Mouse (Mus musculus) left cerebral cortex, adult 2 months (tissue): ENCODE measurements around the gene Hoxa9. TPM values are rescaled to one million over a fixed set of nuclear protein-coding genes. Genes with fewer than 3 reads are reported as not detected.

ENCODE experiments used
- DNase-seq, 2 experiments: peaks; one replicate each; pipeline ENCODE4 v3.0.0; 2021 to 2022; ENCODE audit warnings: low spot score in 2 of 2, mixed read lengths in 1 of 2; ENCODE audit errors: extremely low spot score in 1 of 2
- H3K27ac ChIP-seq: fragments of 200-600 bp; 2 replicates; pipeline ENCODE4 v1.8.1; 2022
- H3K4me3 ChIP-seq: fragments of 200-600 bp; 2 replicates; pipeline ENCODE4 v1.8.1; 2022
- CTCF ChIP-seq: fragments of 200-600 bp; IDR thresholded peaks from 2 replicates; pipeline ENCODE4 v1.8.1; 2022; ENCODE audit warnings: antibody characterized with exemption, mild to moderate bottlenecking, moderate library complexity
- intact Hi-C: fragments of 180-260 bp; cut with DNase I; formaldehyde crosslinking; loops from one replicate; pipeline ENCODE4 v1.15.1; 2025
- total RNA-seq, 2 experiments: library from RNA; stranded (reverse); gene quantifications; 2 replicates each; pipeline ENCODE4 v1.2.3; 2021

The Hoxa9 gene
- total RNA-seq, 2 experiments from 2014 or later: not detected

DNA sequence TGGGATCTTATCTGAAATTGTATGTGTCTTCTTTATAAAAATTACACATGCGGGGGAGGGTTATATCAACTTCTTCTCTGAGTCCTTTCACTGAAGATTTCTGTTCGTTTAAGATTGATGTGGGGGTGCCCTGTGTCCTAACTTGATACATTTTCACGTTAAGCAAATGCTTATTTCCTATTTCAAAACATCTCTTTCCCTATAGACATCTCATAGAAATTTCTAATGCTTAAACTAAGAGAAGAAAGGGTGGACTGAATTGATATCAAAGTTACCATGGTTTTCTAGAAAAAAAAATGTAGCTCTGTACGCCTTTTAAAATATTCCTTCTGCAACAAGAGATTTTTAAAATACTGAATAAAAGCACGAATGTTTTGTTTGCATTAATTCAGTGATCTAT is 36.3 kb upstream of the Hoxa9 start:
- TF ChIP-seq CTCF: no peak
- no peak for DNase-seq
- H3K4me3 ChIP-seq: no peak overlapping the region
- intact Hi-C loops: no loop called here
- H3K27ac ChIP-seq: no peak overlapping the region

DNA sequence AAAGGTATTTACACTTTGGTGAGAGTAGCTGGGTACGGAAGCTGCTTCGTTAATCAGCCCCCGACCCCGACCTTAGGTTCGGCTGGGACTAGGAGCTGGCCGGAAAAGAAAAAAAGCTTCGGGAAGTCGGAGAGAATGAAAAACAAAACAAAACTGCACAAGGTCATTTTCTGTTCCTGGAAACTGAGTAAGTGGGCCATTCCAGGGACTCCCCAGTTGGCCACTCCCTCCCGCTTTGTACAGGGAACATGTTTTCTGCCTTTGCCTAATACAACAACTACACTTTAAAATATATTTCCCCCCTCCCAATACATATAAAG is 35.7 kb upstream of the Hoxa9 start:
- TF ChIP-seq CTCF: no peak
- no peak for DNase-seq
- Histone ChIP-seq H3K4me3 (no peak overlapping the region), H3K27ac (no peak overlapping the region)
- intact Hi-C loops: no loop called here

DNA sequence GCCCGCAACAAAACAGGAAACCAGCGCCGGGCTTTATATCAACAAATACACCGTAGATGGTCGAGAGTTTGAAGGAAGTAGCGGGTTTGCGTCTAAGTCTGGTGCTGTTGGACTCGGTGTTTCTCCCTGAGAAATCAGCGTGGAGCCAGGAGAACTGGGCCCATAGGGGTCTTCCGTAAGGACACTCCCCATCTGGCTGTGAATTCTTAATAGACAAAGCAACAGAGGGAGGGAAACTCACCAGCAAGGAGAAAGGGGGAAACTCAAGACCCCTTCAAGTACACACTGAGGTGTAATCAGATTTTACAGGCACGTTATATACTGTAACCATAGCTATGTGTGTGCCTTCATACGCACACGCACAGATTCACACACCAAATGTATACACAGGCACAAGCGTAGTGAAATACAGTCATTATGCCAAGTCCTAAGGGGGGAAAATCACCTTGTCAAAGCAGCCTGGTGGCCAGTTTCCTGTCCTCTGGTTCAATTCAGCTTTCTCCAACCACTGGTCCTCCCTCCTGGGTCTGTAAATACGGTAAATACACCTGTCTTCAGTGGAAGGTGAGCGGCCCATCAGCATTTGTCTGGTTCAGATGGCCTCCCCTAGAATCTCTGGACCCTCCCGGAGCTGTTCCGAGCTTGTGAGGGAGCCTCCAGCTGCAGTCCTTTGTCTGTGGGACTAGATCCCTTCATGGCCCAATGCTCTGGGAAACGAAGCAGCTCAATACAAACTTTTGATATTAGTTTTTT is 35.2 kb upstream of the Hoxa9 start:
- Histone ChIP-seq H3K4me3 (no peak overlapping the region), H3K27ac (no peak overlapping the region)
- DNase-seq: no peak
- no peak for TF ChIP-seq CTCF
- intact Hi-C loops: no loop called here

DNA sequence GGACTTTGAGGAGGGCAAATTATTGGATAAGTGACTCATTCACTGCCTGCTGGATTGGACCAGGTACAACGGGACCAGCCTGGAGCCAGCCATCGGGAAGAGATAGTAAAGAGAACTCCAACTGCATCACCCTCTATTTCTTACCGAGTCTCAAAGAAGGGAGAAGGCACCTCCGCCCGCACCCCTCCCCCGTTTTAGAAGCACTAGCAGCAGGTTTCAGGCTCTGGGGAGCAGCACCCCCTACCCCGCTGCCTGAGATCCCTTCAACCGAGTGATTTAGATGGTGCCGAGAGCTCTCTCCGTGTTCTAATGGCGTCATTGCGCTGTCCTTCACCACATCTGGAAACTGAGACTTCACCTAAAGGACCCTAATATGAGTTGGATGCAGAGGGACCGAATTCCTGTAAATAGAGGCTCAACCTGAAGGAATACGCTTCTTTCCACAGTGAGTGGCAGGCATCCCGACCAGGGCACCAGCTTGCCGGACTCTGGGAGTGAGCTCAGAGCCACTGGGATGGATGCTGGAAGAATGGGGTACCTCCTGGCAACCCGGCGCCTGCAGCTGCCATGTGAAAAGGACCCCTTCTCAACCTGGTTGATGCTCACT is 34.5 kb upstream of the Hoxa9 start:
- Histone ChIP-seq H3K4me3 (no peak overlapping the region), H3K27ac (no peak overlapping the region)
- intact Hi-C loops: no loop called here
- no peak for TF ChIP-seq CTCF
- no peak for DNase-seq

DNA sequence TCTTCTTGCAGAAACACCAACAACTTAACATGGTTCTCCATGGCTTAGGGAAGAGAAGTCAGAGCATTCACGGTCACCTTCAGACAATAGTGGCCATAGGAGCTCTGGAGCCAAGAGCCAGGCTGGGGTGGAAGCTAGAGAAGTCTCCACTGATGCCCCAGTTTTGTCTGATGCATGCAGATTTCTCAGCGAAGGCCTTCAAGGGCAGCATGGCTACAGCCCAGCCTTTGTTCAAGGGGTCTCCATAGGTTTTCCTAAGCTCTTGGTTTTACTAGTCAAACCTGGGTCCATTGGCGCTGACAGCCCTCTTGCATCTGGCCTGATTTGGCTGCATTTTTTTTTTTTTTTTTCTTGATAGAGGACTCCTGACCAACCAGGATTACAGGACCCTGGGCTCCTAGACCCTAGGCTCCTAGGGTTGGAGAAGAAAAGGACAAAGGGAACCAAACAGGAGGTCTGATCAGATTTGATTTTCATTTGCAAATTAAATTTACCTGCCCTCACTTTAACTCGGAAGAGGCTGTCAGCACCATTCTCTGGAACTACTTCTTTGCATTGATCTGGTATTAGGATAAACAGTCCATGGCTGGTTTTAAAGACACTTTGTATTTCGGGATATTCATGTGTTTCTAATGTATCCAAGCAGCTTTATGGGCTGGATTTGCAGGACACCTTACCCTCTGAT is 33.4 kb upstream of the Hoxa9 start:
- Histone ChIP-seq H3K4me3 (no peak overlapping the region), H3K27ac (no peak overlapping the region)
- TF ChIP-seq CTCF: no peak
- intact Hi-C loops: no loop called here
- no peak for DNase-seq

DNA sequence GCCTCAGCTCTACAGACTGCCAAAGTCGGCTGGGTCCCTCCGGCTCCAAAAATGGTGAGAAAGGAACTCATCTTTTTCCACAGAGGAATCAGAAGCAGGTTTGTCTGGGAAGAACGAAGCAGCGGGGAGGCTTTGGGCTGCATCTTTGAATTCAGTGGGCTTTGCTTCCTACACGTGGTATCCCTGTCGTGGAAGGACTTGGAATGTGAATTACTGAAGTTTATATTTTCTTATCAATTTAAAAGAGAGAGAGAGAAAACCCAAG is 32.4 kb upstream of the Hoxa9 start:
- DNase-seq: no peak
- Histone ChIP-seq H3K4me3 (no peak overlapping the region), H3K27ac (no peak overlapping the region)
- intact Hi-C loops: no loop called here
- TF ChIP-seq CTCF: no peak

DNA sequence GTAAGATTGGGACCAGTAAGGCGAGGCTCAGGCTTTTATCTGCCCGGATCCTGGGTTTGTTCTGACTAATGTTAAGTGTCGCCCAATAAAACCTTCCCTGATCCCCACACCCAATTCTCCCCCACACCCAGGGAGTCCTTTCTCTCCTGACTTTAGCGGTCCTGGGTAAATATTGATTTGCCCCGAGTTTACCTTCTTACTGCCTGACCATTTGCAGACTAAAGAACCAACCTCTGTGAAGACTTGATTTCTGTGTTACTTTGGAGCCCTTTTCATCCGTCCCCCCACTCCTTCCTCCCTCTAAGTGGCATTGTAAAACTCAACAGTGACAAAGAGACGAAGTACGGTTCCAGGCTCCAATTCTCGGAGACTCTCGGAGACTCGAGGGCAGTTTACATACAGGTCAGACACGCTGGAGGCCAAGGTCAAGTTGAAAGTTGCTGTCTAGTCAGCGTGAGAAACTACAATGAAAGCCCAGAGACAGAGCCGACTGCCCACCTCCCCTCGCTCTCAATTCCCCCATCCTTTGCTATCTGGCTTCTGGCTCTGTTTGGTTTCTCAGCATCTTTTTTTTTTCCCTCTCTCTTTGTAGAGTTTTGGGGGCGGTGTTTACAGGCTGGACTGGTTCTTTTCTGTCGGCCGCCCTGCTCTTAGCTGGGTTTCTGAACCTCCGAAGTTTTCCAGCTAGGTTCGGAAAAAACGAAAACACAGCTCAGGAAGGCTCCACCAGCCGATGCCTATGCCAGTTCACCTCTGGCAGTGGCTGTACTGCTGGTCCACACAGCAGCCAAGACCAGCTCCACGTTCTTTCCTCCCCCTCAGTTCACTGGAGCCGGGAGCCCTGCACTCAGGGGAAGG is 31.8 kb upstream of the Hoxa9 start:
- DNase-seq: no peak
- Histone ChIP-seq H3K4me3 (no peak overlapping the region), H3K27ac (no peak overlapping the region)
- intact Hi-C loops: no loop called here
- no peak for TF ChIP-seq CTCF

DNA sequence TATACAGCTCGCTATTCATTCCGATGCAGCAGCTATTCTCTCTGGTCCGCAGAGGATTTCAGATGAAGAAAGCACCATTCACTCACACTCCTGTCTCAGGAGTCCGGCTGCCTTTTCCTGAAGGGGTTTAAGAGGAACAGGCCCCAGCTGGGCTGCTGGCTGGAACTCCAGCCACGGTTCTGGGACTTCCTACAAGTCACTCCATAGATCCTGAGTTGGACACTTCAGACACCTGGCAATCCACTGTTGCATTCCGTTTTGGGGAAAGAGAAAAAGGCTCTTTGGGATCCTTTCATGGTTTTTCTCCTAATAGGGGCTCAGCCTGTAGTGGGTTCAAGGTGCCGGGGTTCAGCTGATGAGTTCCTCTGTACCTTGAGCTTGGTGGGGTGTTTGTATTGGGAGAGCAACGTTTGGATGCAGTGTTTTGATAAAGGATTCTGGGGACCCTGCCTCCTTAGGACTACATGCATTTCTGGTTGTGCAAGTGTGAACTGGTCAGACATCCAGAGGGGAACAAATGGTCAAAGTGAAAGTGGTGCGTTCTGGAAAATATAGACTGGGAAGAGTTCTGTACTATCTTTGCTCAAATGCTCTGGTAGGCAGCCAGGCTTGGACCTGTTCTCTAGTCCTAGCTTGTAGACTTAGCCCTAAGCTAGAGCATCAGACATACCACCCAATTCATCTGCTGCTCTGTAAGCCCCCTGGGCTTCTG is 31.0 kb upstream of the Hoxa9 start:
- DNase-seq: no peak
- intact Hi-C loops: no loop called here
- no peak overlapping the region for H3K4me3 ChIP-seq
- no peak for TF ChIP-seq CTCF
- H3K27ac ChIP-seq: no peak overlapping the region

DNA sequence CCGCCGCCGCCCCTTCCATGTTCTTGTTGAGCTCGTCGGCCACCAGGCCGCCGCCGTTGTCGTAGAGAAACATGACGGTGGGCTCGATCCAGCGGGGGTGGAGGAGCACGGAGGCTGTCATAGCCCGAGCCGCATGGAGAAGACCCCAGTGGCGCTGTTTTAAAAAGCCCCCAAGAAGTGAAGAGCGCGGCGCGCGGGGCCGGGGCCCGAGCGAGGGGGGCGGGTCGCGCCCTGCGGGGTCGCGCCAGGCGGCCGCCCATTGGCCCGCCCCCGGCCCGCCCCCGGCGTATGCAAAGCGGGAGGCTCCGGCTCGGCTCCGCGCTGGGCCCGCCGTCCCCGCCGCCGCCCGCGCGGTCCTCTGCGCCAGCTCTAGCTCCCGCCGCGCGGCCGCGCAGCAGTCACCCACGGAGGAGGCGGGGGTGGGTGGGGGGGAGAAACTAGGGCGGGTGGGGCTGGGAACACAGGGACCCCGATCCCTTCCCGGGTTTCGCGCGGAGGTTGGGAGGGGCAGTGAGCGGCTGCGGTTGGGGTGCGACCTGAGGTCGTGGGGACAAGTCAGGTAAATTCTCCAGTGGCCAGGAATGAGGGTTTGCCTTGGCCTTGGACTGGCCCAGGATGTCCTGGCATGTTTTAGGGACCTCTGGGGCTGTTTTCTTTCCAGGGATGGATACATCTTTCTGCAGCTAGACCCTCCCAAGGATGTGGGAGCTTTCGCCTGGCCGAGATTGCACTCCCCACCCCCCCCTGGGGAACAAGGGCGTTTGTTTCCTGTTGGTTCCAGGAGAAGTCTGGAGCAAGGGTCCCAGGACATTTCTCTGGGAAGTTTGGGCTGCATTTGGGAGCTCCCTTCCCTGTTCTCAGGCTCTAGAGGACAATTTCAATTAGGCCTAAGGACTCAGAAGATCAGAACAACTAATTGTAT is 30.0 kb upstream of the Hoxa9 start, which contains the start of gene Hoxa13:
Gene Hoxa13, minus strand, starts transcription at position 227 of the 922 bp plus-strand sequence.
- Histone ChIP-seq H3K4me3 (no peak within 1 kb of the TSS), H3K27ac (no peak within 1 kb of the TSS)
- no peak for TF ChIP-seq CTCF
- DNase-seq: no peak
- intact Hi-C loops: no loop called here

DNA sequence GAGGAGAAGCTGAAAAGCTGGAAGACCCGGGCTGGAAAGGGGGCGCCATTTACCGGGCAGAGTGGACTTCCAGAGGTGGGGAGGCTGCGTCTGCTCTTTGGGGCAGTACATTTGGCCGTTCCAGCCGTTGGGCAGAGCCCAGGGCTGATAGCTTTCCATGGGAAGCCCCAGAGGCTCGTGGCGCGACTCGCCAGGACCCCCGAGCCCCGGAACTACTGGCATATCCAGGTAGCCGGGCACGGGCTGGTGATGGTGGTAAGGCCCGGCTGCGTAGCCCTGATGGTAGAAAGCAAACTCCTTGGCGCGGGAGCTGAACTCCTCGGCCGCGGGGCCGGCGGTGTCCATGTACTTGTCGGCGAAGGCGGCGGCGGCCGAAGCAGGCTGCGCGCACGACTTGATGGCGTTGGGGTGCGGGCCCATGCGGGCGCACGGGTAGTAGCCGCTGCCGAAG is 28.9 kb upstream of the Hoxa9 start:
- no peak for TF ChIP-seq CTCF
- intact Hi-C loops: loop anchor here (5.0 kb wide), 4 partner anchors 52 to 707 kb away; partner anchors contain the start of gene Evx1
- no peak overlapping the region for H3K27ac ChIP-seq
- DNase-seq: no peak
- H3K4me3 ChIP-seq: no peak overlapping the region
